Mouse (Mus musculus): ENCODE data around the gene Rhbdl1. TPM values are rescaled to one million over a fixed set of nuclear protein-coding genes. Genes with fewer than 3 reads are reported as not detected.
A peak's percentile ranks its signal among the peaks of the same experiment; 100 is the strongest.

Gene Rhbdl1
- polyA plus RNA-seq, 1 experiment from 2014 or later, result 1.4 TPM

DNA sequence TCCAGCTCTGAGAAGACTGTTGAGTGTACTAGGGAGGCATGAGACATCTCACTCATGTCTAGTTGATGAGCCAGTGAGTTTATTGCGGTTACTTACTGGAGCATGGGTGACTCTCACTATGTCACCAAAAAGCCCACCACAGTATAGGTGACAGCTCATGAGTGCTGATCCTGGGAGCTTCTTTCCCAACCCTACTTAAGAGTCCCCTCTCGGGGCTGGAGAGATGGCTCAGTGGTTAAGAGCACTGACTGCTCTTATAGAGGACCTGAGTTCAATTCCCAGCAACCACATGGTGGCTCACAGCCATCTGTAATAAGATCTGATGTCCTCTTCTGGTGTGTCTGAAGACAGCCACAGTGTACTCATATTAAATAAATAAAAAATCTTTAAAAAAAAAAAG lies 32.9 kb upstream of the Rhbdl1 start:
- 87% methylated on average over 2 of the region's 2 CpGs for WGBS
- Histone ChIP-seq H3K36me3 (no peaks in the 10 kb centered on the region), H3K4me1 (peaks cover 21% of the 10 kb centered on the region), H3K9ac (no peak overlapping the region), H3K4me3 (no peak overlapping the region), H3K9me3 (no peaks in the 10 kb centered on the region), H3K4me2 (no peak overlapping the region), H3K27me3 (no peaks in the 10 kb centered on the region), H3K27ac (no peak overlapping the region)
- no peak for ATAC-seq (ENCODE audit: insufficient number of reproducible peaks, insufficient read depth, low FRiP score, low TSS enrichment, low read depth)

DNA sequence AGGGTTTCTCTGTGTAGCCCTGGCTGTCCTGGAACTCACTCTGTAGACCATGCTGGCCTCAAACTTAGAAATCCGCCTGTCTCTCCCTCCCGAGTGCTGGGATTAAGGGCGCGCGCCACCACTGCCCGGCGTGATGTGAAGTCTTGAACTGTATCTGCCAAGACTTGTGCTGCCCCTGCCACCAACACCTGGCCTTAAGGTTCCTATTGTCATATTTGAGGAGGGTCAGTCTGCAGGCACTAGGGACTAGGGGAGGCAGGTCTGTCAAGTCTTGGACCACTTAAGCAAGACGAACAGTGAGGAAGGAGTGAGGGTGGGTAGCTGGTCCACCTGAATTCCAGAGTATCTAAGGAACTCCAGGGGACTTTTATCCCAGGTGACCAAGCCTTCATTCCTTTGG lies 32.4 kb upstream of the Rhbdl1 start:
- Histone ChIP-seq H3K9me3 (no peaks in the 10 kb centered on the region), H3K9ac (no peak overlapping the region), H3K4me3 (no peak overlapping the region), H3K36me3 (no peaks in the 10 kb centered on the region), H3K4me1 (peaks cover 21% of the 10 kb centered on the region), H3K27me3 (no peaks in the 10 kb centered on the region), H3K27ac (no peak overlapping the region), H3K4me2 (no peak overlapping the region)
- WGBS, result 90% methylated on average over 8 of the region's 8 CpGs
- ATAC-seq (ENCODE audit: insufficient number of reproducible peaks, insufficient read depth, low FRiP score, low TSS enrichment, low read depth), result no peak

DNA sequence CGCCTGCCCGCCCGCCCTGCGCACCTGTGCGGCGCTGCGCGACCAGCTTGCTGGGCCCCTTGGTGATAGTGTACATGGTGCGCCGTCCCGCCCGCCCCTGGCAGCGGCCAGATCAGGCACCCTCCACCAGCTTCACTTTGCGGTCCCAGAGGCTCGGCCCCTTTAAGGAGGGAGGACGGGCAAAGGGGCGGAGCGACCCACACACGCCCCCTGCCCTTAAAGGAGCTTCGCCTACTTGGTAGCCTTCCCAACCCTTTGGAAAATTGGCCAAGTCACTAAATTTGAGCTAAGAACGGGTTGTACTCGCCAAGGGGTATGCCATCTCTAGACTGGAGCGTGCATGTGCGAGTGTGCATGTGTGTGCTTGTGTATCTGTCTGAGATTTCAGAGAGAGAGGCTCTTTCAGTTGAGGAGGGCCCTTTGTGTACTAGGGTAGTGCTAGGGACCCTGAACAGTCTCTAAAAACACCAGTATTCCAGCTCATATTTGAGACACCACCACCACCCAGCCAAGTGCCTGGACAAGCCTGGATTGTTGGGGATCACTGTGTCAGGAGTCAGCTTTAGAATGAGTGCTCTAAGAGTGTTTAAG lies 31.6 kb upstream of the Rhbdl1 start, which contains the start of gene Mcrip2:
Gene Mcrip2, minus strand, starts transcription at position 164 of the 591 bp plus-strand sequence.
- H3K4me1 ChIP-seq, result peaks cover 15% of the 10 kb centered on the region
- peak within 1 kb of the TSS; percentile 71 for H3K27ac ChIP-seq
- ATAC-seq (ENCODE audit: insufficient number of reproducible peaks, insufficient read depth, low FRiP score, low TSS enrichment, low read depth), result peak; percentile 84
- under 1% methylated on average over 24 of the region's 24 CpGs for WGBS
- no peaks in the 10 kb centered on the region for H3K9me3 ChIP-seq
- H3K27me3 ChIP-seq, result no peaks in the 10 kb centered on the region
- no peaks in the 10 kb centered on the region for H3K36me3 ChIP-seq
- peak within 1 kb of the TSS; percentile 73 for H3K9ac ChIP-seq
- peak within 1 kb of the TSS; percentile 68 for H3K4me3 ChIP-seq
- peak within 1 kb of the TSS; percentile 100 for H3K4me2 ChIP-seq

DNA sequence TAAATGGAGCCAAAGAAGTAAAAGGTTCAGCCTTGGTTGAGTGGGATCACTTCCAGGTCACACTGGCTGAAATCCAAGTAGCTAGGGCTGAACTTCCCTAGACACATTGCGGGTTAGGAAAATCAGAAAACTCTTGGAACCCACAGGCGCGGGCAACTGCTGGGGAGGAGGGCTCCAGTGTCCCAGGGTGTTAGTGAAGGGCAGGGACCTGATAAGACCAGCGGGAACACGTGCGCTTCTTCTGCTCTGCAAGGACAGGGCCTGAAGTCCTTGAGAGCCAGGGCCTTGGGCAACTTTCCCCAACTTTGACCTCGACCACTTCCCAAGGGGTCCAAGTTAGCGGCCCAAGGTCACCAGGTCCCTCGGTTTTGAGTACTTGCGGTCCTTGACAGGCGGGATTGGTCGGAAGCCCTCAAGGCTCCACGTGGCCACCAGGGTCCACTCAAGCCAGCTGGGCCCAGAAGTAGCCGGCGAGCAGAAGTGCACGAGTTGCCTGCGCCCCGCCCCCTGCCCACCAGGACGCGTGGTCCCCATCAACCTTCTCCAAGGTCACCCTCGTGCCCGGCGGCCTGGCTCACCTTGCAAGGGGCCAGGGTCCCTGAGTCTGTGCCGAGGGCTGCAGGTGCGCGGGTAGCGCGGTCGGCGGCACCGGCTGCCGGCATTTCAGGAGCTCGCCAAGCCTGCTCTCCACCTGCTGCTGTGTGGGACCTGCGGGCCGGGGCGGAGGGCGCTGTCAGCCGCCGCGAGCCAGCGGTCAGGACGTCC lies 30.9 kb upstream of the Rhbdl1 start:
- Histone ChIP-seq H3K4me1 (peaks cover 15% of the 10 kb centered on the region), H3K9ac (peak overlapping the region; percentile 73), H3K27ac (no peak overlapping the region), H3K27me3 (no peaks in the 10 kb centered on the region), H3K36me3 (no peaks in the 10 kb centered on the region), H3K4me2 (peak overlapping the region; percentile 100), H3K4me3 (peak overlapping the region; percentile 68), H3K9me3 (no peaks in the 10 kb centered on the region)
- peak; percentile 53; the same call in 1 of the 2 replicates for ATAC-seq (ENCODE audit: insufficient number of reproducible peaks, insufficient read depth, low FRiP score, low TSS enrichment, low read depth)
- under 1% methylated on average over 42 of the region's 42 CpGs for WGBS

DNA sequence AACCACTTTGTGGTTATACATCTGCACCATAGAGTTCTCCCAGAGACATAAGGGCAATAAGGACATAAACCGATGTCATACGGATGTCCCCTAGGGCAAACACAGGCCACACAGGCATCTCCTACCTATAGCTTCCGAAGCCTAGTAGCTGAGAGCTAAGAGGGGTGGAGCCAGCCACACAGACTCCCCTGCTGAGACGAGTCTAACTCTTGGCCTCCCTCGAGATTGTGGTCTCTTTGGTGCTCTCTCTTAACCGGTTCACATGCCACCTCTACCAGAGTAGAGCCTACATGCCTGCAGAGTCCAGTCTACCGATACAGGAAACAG lies 30.4 kb upstream of the Rhbdl1 start:
- Histone ChIP-seq H3K9ac (peak overlapping the region; percentile 73), H3K27ac (no peak overlapping the region), H3K9me3 (no peaks in the 10 kb centered on the region), H3K4me3 (peak overlapping the region; percentile 68), H3K4me1 (peaks cover 15% of the 10 kb centered on the region), H3K27me3 (no peaks in the 10 kb centered on the region), H3K36me3 (no peaks in the 10 kb centered on the region), H3K4me2 (peak overlapping the region; percentile 100)
- no peak for ATAC-seq (ENCODE audit: insufficient number of reproducible peaks, insufficient read depth, low FRiP score, low TSS enrichment, low read depth)
- WGBS, result 12% methylated on average over 7 of the region's 7 CpGs

DNA sequence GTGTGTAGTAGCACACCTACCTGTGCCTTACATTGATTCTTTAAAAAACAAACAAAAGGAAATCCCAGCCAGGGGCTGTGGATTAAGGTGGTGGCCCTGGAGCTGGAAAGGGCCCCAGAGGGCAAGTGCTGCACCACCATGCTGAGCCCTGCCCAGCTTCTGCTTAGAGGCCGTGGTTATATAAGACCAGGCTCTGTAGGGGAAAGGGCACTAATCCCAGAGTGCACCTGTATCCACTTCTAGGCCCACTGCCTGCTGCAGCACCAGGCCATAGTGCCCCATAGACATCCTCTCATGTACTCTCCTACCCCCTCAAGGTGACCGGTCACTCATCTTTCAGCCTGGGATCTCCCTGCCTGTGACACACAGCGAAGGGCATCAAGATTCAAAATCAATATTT lies 29.1 kb upstream of the Rhbdl1 start:
- H3K4me3 ChIP-seq, result no peak overlapping the region
- H3K27me3 ChIP-seq, result no peaks in the 10 kb centered on the region
- no peak overlapping the region for H3K27ac ChIP-seq
- H3K9me3 ChIP-seq, result no peaks in the 10 kb centered on the region
- no peaks in the 10 kb centered on the region for H3K36me3 ChIP-seq
- H3K9ac ChIP-seq, result no peak overlapping the region
- H3K4me1 ChIP-seq, result peaks cover 20% of the 10 kb centered on the region
- H3K4me2 ChIP-seq, result no peak overlapping the region
- no peak for ATAC-seq (ENCODE audit: insufficient number of reproducible peaks, insufficient read depth, low FRiP score, low TSS enrichment, low read depth)
- 89% methylated on average over 3 of the region's 3 CpGs for WGBS

DNA sequence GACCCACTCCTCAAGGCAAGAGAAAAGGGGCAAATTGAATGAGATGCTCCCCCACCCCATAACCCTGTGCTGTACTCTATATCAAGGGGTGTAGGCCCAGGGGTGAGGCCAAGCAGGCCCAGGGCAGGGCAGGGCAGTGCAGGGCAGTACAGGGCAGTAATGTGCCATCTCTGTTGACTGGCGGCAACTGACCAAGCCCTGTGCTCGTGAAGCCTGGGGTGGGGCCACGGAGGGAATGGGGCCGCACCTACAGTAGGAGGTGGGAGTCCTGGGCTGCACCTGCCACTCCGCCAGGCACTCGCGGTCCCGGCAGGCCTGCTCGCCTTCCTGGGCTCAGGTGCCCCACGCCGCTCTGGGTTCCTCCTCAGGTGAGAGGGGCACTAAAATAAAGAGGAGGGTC lies 28.2 kb upstream of the Rhbdl1 start:
- Histone ChIP-seq H3K4me2 (no peak overlapping the region), H3K27ac (no peak overlapping the region), H3K4me3 (no peak overlapping the region), H3K9ac (no peak overlapping the region), H3K9me3 (no peaks in the 10 kb centered on the region), H3K27me3 (no peaks in the 10 kb centered on the region), H3K4me1 (peaks cover 27% of the 10 kb centered on the region), H3K36me3 (no peaks in the 10 kb centered on the region)
- ATAC-seq (ENCODE audit: insufficient number of reproducible peaks, insufficient read depth, low FRiP score, low TSS enrichment, low read depth), result no peak
- WGBS, result 88% methylated on average over 11 of the region's 11 CpGs

DNA sequence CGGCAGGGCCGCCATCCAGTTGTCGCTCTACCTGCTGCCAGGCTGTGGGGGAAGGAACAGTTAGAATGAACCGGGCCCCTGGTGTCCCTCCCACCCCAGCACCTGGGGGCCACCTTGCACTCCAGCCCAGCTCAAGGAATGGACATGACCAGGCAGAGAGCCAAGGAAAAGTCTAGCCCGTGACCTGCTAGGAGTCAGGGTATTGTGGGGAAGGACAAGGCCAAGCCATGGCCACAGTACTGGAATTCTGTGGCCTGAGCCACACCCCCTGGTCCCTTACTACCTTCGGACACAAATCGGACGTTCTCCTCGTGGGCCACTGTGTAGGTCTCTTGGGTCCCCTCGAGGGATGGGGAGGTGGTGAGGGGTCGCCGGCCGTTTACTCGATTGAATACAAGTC lies 27.2 kb upstream of the Rhbdl1 start:
- no peaks in the 10 kb centered on the region for H3K27me3 ChIP-seq
- WGBS, result 89% methylated on average over 14 of the region's 14 CpGs
- no peak for ATAC-seq (ENCODE audit: insufficient number of reproducible peaks, insufficient read depth, low FRiP score, low TSS enrichment, low read depth)

DNA sequence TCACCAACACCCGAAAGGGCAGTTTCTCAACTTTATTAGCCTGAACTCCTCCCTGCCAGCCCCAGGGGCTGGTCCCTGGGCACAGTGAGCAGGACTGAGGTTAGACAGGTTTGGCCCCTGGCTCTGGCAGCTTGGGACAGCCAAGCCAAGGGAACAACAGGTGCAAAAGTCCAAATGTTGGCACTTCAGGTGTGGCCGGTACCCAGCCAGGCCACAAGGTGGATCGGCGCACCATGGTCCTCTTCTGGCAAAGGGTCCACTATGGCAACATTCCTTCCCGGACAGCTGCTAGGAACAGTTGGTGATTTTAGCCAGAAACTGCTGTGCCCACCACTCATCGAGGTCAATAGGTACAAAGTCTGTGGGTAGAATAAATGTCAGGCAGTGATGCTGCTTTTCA lies 26.6 kb upstream of the Rhbdl1 start:
- ATAC-seq (ENCODE audit: insufficient number of reproducible peaks, insufficient read depth, low FRiP score, low TSS enrichment, low read depth), result no peak
- H3K4me2 ChIP-seq, result no peak overlapping the region
- 88% methylated on average over 6 of the region's 6 CpGs for WGBS
- H3K9ac ChIP-seq, result no peak overlapping the region; the same call in 1 of the 2 replicates
- H3K36me3 ChIP-seq, result 0 out of 2 replicates have a peak, but pooled peaks cover 4% of the 10 kb centered on the region
- H3K4me1 ChIP-seq, result peaks cover 34% of the 10 kb centered on the region
- no peaks in the 10 kb centered on the region for H3K27me3 ChIP-seq
- H3K9me3 ChIP-seq, result no peaks in the 10 kb centered on the region
- no peak overlapping the region for H3K4me3 ChIP-seq
- H3K27ac ChIP-seq, result no peak overlapping the region

More for the DNA sequence above, 27.2 kb upstream of the Rhbdl1 start:
- H3K4me1 ChIP-seq, result peaks cover 37% of the 10 kb centered on the region
- no peaks in the 10 kb centered on the region for H3K36me3 ChIP-seq
- no peak overlapping the region; the same call in 1 of the 2 replicates for H3K9ac ChIP-seq
- no peak overlapping the region for H3K4me2 ChIP-seq
- H3K27ac ChIP-seq, result no peak overlapping the region
- H3K9me3 ChIP-seq, result no peaks in the 10 kb centered on the region
- no peak overlapping the region for H3K4me3 ChIP-seq

DNA sequence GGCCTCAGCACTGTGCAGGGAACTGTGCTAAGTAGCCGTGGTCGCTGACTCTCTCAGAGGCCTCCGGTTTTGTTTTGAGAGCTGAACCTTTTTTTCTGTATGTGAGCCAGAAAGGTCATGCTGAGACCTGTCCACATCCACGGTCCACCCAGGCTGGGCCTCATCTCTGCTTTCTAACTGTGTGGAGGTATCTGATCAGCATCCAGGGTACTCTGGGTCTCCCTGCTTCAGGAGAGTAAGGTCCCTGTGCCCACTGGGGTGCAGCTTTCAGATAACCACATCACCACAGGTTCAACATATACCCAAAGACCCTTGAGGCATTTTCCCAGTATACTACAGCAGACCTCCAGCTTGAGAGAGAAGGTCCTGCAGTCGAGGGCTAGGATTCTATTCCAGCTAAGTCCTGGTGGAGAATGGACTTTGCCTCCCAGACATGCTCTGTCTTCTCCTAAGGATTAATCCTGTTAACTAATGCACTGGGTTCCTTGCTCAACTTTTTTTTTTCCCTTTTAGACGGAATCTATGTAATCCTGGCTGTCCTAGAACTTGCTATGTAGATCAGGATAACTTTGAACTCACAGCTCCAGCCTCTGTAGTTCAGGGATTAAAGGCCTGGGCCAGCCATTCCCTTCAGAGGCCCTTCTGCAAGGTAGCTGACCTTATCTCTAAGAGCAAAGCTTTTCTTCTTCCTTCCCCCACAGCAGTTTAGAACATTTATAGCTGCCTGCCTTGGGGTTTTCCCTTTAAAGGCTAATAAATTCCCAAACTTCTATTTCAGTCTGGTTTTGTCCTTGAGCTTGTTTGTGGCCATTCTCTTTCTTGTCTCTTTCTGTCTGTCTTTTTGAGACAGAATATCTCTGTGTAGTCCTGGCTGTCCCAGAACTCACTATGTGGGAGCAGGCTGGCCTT lies 24.9 kb upstream of the Rhbdl1 start:
- no peak for ATAC-seq (ENCODE audit: insufficient number of reproducible peaks, insufficient read depth, low FRiP score, low TSS enrichment, low read depth)
- H3K36me3 ChIP-seq, result 0 out of 2 replicates have a peak, but pooled peaks cover 4% of the 10 kb centered on the region

More for the DNA sequence above, 24.9 kb upstream of the Rhbdl1 start:
- H3K9me3 ChIP-seq, result no peaks in the 10 kb centered on the region
- H3K4me1 ChIP-seq, result peaks cover 24% of the 10 kb centered on the region
- peak overlapping the region; percentile 85 for H3K9ac ChIP-seq
- peak overlapping the region; percentile 71 for H3K4me3 ChIP-seq
- WGBS, result 9% methylated on average over 6 of the region's 6 CpGs
- peak overlapping the region; percentile 78 for H3K4me2 ChIP-seq
- peak overlapping the region; percentile 89 for H3K27ac ChIP-seq
- H3K27me3 ChIP-seq, result no peaks in the 10 kb centered on the region
